Mouse (Mus musculus): ENCODE data around the gene Gadd45b.

DNA sequence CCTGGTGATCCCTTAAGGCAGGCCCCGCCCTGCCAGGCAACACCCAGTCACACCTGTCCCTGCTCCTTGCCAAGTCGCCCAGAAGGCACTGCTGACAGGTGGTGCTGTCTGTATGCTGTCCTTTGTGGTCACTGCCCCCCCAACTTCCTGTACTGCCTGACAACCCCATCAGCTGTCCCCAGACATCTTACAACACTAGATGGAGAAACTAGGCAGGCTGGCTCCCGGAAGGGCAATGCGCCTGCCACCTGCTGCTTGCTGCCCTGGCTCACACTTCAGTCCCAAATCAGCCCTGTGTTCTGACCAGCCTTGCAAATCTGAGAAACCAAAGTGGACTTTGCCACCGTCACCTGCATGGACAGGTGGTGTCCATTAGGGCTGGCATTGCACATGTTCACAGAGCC lies 15.6 kb upstream of the Gadd45b start:
- TF ChIP-seq EP300 (optimal IDR thresholded peaks at IDR 0.05): no peak
- 0 out of 2 replicates have a peak, but pooled peaks have one; percentile 14 for TF ChIP-seq CTCF (IDR thresholded peaks at IDR 0.05; ENCODE audit: low read depth)

All from stomach, postnatal 0 days (tissue).